Mouse (Mus musculus) heart, postnatal 4 days (tissue): ENCODE measurements around the gene Tmem62. TPM values are rescaled to one million over a fixed set of nuclear protein-coding genes. Genes with fewer than 3 reads are reported as not detected.
"Not testable (repeated sequence)": the region's sequence is repeated elsewhere in the genome, so short reads cannot be mapped to it uniquely, and the experiment has no call there.

ENCODE experiments used
- DNase-seq: peaks from one replicate; pipeline ENCODE4 v3.0.0; 2021
- total RNA-seq, 2 experiments: library from RNA; stranded (reverse); gene quantifications; 2 replicates each; pipeline ENCODE4 v1.2.3; 2021

The Tmem62 gene
- 1 to 10 TPM; 1.8 to 2.3 TPM for total RNA-seq

DNA sequence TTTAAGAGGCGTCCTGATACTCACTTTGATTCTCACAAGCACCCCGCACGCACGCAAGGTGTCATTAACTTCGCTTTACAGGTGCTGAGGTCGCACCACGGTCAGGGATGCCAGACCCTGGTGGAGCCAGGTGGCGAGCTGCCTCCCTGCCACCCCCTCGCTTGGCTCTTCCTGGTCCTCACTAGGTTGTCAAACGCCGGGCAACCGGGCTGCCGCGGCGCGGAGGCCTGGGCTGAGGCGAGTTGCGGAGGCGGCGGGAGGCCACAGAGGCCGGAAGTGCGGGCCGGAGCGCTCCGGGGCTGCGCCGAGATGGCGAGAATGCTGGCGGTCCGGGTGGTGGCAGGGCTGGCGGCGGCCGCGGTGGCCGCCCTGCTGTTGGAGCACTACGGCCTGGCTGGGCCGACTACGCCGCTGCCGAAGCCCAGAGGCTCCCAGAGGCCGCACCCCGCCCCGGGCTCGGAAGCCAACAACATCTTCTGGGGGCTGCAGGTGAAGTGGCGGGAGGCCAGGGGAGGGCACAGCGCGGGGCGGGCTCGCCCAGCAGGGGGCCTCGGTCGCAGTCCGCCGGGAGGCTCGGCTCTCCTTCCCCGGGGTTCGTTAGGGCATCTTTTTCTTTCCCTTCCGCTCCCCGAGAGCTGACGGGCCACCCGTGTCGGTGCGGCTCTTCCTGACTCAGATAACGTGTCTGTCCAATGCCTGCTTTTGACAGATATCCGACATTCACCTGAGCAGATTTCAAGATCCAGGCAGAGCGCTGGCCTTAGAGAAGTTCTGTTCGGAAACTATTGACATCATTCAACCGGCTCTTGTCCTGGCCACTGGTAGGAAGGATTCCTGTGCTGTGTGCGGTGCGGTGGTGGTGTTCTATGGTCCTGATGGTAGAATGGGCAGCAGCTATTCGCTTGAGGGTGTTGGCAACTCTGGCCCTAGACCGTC, at the start of gene Tmem62:
Tmem62 (plus strand) TSS at position 28 of the 936 bp plus-strand sequence.
- DNase-seq = peak; percentile 73

DNA sequence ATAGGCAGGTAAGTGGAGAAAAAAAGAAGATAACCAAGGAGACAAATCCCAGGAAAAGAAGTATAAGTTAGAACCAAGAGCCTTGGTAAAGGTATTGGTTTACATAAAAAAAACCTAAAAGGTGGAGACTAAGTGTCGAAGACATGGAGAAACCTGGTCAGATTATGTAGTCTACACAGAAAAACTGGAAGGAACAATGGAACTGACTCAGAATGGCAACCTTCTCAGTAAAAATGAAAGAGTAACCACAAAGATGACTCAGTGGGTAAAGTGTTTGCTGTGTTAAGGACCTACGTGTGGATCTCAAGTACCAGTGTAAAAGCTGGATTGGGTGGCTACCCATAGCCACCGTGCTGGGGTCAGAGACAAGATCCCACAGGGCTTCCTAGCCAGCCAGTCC, 43.8 kb upstream of the Tmem62 start:
- DNase-seq = no peak

DNA sequence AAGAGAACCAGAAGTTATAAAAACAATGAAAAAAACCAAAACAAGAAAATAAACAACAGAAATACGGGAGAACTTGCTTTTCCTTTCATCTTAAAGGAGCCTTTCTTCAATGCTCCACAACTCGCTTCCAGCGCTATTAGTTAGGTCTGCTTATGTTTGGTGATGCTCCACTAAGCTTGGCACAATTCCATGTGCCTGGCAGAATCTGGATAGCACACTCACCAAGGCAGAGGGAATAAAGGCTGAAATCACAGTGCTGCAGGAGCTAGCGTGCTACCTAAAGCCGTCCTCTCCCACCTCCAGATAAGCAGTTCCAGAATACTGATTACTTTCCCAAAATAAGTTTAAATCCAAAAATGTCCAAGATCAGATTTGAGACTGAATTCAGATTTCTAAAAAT, 25.6 kb upstream of the Tmem62 start:
- DNase-seq = no peak

DNA sequence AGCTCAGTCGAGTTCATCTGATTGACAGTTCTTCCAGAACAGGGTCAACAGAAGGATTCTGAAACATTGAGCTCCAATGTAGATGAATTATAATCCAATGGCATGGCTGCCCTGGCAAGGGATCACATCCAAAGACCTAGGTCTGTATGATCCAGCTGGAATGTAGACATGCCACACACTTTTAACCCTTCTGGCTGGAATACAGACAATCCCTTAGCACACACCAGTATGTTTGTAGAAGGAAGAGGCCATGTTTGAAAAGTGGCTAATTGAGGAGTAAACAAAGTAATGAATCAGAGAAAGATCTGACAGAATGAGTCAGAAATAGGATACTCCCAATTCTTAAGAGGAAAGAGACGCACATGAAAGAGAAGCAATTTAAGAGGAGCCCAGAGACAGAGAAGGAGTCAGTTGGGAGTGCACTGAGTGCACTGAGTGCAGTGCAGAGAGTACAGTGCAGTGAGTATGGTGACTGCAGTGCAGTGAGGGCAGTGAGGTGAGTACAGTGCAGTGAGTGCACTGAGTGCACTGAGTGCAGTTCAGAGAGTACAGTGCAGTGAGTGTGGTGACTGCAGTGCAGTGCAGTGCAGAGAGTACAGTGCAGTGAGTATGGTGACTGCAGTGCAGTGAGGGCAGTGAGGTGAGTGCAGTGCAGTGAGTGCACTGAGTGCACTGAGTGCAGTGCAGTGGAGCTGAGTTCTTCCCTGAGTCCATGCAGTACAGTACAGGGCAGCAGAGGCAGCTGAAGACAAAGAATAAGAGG, 24.5 kb upstream of the Tmem62 start:
- no peak for DNase-seq

DNA sequence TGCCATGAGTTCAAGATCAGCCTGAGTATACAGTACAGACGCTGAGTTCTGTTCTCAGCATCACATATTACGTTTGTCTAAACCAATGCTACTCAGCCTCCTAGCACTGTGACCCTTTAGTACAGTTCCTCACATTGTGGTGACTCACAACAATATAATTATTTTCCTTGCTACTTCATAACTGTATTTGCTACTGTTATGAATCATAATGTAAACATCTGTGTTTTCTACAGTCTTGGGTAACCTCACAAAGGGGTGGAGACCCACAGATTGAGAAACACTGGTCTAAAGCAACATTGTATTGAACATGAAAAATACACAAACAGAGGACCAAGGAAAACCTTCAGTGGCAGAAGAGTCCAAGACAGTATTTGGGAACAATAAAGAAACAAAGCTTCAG, 17.5 kb upstream of the Tmem62 start:
- no peak for DNase-seq

DNA sequence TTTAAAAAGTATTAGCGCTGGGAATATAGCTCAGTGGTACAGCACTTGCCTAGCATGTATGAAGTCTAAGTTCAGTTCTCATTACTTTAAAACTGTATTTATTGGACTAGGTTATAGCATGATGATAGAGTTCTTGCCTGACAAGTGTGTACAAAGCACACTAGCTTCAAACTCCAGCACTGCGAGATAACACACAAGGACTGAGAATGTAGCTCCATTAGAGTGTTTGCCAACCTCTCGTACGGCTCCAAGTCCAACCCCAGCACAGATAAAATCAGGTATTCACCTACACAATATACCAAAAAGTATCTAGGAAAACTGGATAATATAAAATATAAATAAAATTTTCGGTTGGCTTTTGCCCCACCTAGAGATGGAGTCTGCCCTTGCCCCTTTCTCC, 17.0 kb upstream of the Tmem62 start:
- DNase-seq = no peak

DNA sequence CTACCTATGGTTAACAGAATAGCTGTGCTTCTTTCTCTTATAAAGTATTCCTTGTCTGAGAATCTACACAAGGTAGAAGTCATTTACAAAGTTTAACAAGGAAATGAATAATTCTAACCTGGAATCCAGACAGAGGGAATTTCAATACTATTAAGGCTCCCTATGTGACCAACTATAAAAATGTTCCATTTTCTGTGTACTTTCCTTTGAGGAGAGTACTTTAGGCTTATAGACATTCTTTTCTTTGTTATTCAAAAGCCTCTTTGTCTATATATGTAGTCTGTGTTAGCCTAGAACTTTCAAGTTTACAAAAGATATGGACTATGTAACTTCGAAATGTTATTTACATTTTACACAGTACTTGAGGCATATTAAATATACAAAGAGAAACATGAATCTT, 16.6 kb upstream of the Tmem62 start:
- DNase-seq = no peak

DNA sequence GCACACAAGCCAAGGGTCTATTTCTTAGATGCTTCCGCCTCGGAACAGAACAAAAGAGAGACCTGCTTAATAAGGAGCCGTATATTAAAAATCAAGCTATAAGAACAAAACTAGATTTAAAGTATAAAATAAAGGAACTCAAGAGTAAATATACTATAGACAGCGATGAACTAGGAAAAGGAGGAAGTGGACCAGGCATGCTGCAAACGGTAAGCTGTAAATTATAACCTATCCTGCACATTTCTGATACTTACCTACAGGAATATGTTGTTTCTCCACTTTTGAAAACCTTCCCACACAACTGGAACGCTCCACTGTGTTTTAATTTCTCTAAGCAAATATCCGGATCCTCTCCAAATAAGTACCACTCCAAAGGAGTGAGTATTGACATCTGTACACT, 13.7 kb upstream of the Tmem62 start:
- no peak for DNase-seq

DNA sequence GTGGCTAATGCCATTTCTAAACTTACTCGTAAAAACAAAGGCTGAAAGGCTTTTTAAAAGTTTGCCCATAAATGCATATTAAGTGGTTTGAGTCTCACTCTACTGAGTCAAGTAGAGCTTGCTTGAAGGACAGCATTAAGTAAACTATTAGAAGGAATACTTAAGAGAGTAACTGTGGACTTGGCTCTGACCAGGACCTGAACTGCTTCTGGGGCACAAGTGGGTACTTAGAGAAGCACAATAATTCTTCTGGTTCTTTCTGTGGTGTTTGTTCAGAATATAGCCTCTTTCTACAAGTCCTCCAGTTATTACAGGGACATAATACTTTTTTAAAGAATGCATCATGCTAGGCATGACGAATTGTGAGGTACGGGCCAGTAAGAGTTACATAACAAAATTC, 11.3 kb upstream of the Tmem62 start:
- no peak for DNase-seq

DNA sequence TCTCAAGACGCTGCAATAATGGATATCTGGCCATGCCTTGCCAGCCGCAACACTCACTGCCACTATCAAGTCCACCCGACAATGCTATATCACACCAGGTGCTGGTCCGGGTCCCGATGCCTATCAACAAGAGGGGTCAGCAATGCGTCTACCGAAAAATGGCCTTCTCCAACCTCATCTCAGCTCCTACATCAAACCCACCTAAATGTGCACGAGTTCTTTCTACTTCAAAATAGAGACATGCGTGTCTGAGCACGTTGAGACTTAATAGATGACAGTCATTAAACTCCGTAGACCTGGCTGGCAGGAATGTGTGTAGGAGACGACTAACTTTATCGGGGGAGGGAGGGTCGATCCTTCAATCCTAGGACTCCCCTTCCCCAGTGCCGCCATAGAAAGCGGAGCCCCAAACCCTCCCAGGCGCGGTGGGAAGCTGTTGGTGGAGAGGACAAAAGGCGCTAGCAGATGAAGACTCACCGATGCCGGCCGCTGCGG, 6.7 kb upstream of the Tmem62 start:
- DNase-seq = peak; percentile 12

DNA sequence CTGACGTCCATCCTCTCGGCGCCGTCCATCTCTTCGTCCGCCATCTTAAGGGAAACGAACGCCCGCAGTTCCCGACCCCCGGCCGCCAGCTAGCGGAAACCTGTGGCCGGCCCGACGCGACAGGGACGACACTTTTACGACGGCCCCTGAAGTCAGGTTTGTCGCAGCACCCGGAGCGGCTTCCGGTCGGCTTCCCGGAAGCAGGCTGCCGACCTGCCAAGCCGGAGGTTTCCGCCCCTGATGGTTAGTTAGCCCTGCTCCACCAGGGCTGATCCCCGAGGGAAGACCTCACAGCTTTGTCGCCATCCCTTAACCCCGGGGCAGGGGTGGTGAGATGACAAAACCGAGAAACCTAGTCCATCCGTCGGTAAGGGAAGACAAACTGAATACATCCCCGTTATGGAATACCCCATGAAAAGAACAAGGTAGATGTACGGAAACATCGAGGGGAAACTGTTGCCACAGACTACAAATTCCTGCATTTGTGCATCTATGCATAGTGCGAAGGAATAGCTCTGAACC, 6.2 kb upstream of the Tmem62 start, which contains the start of gene Ubr1:
Ubr1 (minus strand) TSS at position 157 of the 522 bp plus-strand sequence.
- DNase-seq = peak; percentile 90

DNA sequence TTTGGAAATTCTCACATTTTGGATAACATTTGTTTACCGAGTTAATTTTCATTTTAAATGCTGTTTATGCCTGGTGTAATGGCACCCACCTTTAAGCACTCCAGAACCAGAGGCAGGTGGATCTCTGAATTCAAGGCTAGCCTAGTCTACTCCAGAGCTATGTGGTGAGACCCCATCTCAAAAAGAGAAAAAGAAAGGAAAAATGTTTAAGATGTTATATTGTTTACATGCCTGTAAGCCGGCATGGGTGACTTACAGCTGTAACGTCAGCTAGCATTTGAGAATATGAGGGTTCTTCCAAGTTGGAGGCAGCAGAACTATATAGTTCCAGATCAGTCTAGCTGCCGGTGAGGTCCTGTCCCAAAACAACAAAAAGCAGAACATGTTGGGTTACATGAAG, 5.1 kb upstream of the Tmem62 start:
- no peak for DNase-seq

DNA sequence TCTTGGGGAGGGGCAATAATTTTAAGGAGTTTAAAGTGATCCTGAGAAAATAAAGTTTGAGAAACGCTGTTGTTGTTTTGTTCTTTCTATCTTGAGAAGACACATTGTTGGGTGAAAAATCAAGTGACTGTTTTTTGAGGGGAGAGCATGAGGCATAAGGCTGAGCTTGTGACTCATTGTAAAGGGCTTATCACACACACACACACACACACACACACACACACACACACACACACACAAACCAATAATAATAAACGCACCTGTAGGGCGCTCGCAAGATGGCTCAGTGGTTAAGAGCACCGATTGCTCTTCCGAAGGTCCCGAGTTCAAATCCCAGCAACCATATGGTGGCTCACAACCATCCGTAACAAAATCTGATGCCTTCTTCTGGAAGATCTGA, 4.6 kb upstream of the Tmem62 start:
- not testable (repeated sequence) for DNase-seq

DNA sequence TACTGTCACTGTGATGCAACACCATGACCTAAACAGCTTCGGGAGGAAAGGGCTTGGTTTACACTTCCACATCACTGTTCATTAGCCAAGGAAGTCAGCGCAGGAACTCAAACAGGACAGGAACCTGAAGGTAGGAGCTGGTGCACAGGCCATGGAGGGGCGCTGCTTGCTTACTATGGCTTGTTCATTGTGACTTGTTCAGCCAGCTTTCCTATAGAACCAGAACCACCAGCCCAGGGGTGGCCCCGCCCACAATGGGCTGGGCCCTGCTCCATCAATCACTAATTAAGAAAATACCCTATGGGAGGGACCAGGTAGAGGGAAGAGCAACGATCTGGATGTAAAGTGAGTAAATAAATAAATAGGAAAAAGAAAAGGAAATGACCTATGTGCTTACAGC, 3.9 kb upstream of the Tmem62 start:
- DNase-seq = no peak

DNA sequence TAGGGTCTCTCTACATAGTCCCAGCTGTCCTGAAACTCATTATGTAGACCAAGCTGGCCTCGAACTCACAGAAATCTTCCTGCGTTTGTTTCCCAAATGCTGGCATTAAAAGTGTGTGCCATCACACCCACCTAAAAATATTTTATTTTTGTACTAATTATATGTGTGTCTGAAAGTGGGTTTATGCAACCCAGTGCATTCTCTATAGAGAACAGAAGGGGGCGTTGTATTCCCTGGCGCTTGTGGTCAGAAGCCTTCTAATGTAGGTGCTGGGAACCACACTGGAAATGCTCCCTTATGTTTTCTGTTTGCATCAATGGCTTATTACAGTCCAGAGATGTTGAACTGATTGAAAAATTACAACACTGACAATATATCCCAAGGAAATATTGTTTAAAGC, 509 bp upstream of the Tmem62 start:
- DNase-seq = no peak

DNA sequence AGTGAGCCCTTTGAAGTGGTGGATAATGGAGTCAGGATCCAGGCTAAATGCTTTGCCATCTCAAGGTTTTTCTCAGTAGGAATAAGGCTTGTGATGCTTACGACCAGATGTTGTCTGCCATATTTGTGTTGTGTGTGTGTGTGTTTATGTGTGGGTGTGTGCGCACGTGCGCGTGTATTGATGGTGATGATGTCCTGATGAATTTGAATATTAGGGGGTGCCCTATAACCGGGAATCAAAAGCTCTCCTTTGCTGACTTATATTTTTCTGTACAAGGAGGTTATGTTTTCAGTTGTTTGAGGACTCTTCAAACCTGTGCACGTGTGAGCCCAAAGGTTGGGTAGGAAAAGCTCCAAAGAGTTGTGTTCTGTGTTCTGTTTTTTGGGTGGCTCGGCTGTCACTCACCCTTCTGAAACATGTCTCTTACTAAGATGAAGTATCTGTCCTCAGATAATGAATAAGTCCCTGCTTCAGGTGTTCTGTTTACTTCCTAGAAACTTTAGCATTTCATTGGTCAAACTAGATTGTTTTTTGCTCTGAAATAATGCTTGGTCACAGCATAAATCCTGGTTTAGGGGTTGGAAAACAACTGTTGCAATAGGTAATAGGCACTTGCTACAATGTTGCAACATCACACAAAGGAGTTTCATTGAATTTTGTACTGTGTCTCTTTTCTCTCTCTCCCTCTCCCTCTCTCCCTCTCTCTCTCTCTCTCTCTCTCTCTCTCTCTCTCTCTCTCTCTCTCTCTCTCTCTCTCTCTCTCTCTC, 1.3 kb downstream of the Tmem62 start:
- no peak for DNase-seq

DNA sequence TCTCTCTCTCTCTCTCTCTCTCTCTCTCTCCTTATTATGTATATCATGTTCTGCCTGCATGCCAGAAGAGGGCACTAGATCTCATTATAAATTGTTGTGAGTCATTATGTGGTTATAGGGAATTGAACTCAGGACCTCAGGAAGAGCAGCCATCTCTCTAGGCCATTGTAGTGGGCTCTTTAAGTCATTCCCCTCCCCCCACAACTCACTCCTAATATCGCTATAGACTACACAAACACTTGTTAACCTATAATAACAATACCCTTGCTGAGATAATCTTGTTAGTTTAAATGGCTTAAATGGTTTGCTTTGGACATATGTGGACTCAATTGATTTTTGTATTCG, 1.8 kb downstream of the Tmem62 start:
- DNase-seq = no peak

DNA sequence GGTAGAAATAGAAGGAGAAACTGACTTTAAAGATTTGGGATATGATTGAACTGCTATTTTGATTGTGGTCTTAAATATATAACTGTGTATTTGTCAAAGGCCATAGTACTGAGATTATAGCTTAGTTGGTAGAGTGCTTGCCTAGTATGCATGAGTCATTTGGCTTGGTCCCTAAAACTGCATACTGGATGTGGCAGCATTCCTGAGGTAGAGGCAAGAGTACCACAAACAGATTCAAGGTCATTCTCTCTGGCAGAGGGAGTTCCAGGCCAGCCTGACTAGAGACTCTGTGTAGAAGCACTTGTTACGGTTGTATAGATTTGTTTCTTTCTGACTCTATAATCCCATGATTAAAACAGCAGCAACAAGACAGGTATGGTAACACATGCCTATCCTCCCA, 3.0 kb downstream of the Tmem62 start:
- no peak for DNase-seq

DNA sequence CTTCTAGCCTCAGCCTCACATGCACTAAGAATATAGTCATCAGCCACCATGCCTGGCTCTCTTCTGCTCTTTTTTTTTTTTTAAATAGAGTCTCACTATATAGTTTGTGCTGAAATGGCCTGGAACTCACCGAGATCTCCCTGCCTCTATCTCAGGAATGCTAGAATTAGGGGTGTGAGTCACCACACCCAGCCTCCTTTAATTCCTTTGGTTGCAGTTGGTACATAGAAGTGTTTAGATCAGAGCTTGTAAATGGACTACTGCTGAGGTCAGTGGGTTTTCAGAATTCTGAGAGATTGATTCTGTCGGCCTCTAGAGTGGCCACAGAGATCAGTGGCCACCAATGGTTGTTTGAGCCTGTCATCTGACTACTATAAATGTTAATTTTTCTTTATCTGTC, 4.0 kb downstream of the Tmem62 start:
- no peak for DNase-seq

DNA sequence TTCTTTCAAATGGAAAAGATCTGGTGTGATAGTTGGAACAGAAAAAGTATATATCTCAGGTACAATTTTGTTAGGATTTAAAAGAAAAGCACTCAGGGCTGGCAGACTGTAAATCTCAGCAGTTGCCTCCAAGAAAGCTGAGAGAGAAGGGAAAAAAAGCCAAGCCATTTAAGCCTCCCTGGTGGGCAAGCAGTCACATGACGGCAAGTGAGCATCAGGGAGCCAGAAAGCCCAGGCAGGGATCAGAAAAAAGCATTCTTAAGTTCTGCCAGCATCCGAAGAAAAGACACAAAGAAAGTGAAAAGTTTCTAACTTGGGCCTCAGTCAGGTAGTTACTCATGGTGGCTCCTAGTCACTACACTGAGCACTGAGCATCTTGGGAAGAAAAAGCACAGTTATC, 6.8 kb downstream of the Tmem62 start:
- no peak for DNase-seq

DNA sequence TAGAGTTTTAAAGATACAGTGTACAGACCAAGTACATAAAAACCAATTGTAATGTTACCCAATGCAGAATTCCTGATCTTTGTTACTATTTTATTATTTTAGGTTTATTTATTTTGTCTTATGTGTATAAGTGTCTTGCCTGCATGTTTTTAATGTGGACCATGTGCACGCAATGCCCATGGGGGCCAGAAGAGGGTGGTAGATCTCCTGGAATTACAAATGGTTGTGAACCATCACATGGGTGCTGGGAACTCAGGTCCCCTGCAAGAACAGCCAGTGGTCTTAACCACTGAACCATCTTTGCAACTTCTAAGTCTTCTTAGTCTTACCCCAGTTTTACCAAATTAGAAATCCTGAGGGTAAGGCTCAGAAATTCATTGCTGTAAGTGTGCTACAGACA, 8.4 kb downstream of the Tmem62 start:
- DNase-seq = no peak

DNA sequence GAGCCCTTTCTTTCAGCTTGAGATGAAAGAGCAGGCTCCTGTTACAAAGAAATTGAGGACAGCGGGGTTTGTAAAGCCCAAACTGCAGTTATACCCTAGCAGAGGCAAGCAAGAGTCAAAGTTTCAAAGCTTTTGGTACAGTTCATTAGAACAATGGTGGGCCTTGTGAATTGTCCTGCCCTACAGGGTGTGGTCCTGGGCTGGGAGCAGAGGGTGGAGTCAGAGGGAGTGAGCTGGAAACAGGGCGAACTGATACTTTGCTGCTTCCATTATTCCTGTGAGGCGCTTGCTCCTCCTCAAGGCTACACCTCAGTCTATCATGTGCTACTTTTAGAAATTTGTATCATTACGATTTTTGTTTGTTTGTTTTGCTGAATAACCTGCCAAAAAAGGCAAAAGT, 14.4 kb downstream of the Tmem62 start:
- DNase-seq = no peak

DNA sequence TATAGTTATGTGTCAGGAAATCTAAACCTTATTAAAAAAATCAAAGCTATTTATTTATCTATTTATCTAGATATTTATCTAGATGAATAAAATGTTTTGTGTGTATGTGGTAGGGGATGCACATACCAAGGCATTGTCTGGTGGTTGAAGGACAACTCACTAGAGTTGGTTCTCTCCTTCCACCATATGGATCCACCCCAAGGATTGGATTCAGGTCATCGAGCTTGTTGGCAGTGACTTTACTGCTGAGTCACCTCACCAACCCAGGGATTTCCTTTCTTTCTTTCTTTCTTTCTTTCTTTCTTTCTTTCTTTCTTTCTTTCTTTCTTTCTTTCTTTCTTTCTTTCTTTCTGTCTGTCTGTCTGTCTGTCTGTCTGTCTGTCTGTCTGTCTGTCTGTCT, 19.8 kb downstream of the Tmem62 start:
- DNase-seq = not testable (repeated sequence)
